Mouse (Mus musculus): ENCODE data around the gene Pzp.

GRCm38 (mm10) chr6:128519159-128519558 is 7.4 kb downstream of the Pzp start:
- no peak for TF ChIP-seq POLR2A (IDR thresholded peaks at IDR 0.05; ENCODE audit: low read depth, low read length)
- no peak for TF ChIP-seq RAD21 (IDR thresholded peaks at IDR 0.05; ENCODE audit: low read depth, low read length)
- no peak for TF ChIP-seq RCOR1 (conservative IDR thresholded peaks at IDR 0.05; ENCODE audit: low read depth, low read length)
- TF ChIP-seq CTCF (conservative IDR thresholded peaks at IDR 0.05 in 1 of 2, IDR thresholded peaks at IDR 0.05 in 1 of 2; ENCODE audit: low read depth in 2 of 2, low read length in 2 of 2): no peak
- TF ChIP-seq EP300 (IDR thresholded peaks at IDR 0.05; ENCODE audit: low read length): no peak
- TF ChIP-seq IRF4 (IDR thresholded peaks at IDR 0.05; ENCODE audit: low read depth, low read length): no peak
- no peak for TF ChIP-seq POLR2AphosphoS2 (IDR thresholded peaks at IDR 0.05; ENCODE audit: low read depth, low read length)
- TF ChIP-seq MYC (IDR thresholded peaks at IDR 0.05; ENCODE audit: low read depth, low read length): no peak
- TF ChIP-seq ZMIZ1 (IDR thresholded peaks at IDR 0.05; ENCODE audit: low read depth, low read length): no peak
- TF ChIP-seq CHD2 (IDR thresholded peaks at IDR 0.05; ENCODE audit: low read length): no peak
